Mouse (Mus musculus) heart, adult 2 months (tissue): Measurements from ENCODE around the gene 2310007B03Rik. TPM values are rescaled to one million over a fixed set of nuclear protein-coding genes. Genes with fewer than 3 reads are reported as not detected.

Source experiments
- DNase-seq, 2 experiments: peaks; one replicate each; pipeline ENCODE4 v3.0.0; 2021
- H3K27ac ChIP-seq: fragments of 200-600 bp; 2 replicates; pipeline ENCODE4 v1.8.1; 2022
- H3K27me3 ChIP-seq: fragments of 200-500 bp; 2 replicates; pipeline ENCODE4 v1.6.1; 2012; ENCODE audit warnings: mild to moderate bottlenecking, low read length, inconsistent platforms, mixed read lengths; ENCODE audit not compliant: control insufficient read depth, insufficient read depth
- H3K36me3 ChIP-seq: fragments of 200-500 bp; 2 replicates; pipeline ENCODE4 v1.6.1; 2012; ENCODE audit warnings: low read length, inconsistent platforms; ENCODE audit not compliant: control insufficient read depth, insufficient read depth
- H3K4me1 ChIP-seq: fragments of 200-500 bp; 2 replicates; pipeline ENCODE4 v1.6.1; 2011; ENCODE audit warnings: low read length; ENCODE audit not compliant: control insufficient read depth, insufficient read depth
- H3K4me3 ChIP-seq: fragments of 200-600 bp; 2 replicates; pipeline ENCODE4 v1.8.1; 2022
- H3K79me2 ChIP-seq: fragments of 200-500 bp; replicated peaks from 2 replicates; pipeline ENCODE4 v1.6.1; 2012; ENCODE audit warnings: mild to moderate bottlenecking, inconsistent platforms, low read length, moderate library complexity, mixed read lengths; ENCODE audit not compliant: control insufficient read depth, insufficient read depth
- H3K9ac ChIP-seq: fragments of 200-500 bp; 2 replicates; pipeline ENCODE4 v1.6.1; 2012; ENCODE audit warnings: low read depth, mild to moderate bottlenecking, control low read depth, inconsistent platforms, low read length, mixed read lengths
- CTCF ChIP-seq: fragments of 200-600 bp; IDR thresholded peaks from 2 replicates; pipeline ENCODE4 v1.8.1; 2022; ENCODE audit warnings: antibody characterized with exemption, mild to moderate bottlenecking, moderate library complexity
- EP300 ChIP-seq: fragments of 200-500 bp; IDR thresholded peaks from 2 replicates; pipeline ENCODE4 v1.6.1; 2011; ENCODE audit warnings: low read depth, low read length, control low read depth; ENCODE audit not compliant: insufficient read depth
- POLR2A ChIP-seq: fragments of 200-500 bp; IDR thresholded peaks from 2 replicates; pipeline ENCODE4 v1.6.1; 2011; ENCODE audit warnings: mild to moderate bottlenecking, low read depth, low read length, control low read depth; ENCODE audit not compliant: insufficient read depth
- WGBS: fragments of 180-500 bp; shearing (Covaris S2); methylation state at CpG from one replicate; pipeline ENCODE4 v1.1.7; 2018; 5-methylcytosine and 5-hydroxymethylcytosine counted together
- intact Hi-C: fragments of 180-260 bp; cut with DNase I; formaldehyde crosslinking; loops from one replicate; pipeline ENCODE4 v1.15.1; 2025
- polyA plus RNA-seq: library from polyadenylated mRNA; depleted of rRNA; stranded (reverse); fragments of >200 nt; gene quantifications from 2 replicates; pipeline ENCODE4 v1.2.3, GENCODE M21; 2012
- total RNA-seq, 2 experiments: library from RNA; stranded (reverse); gene quantifications; 2 replicates each; pipeline ENCODE4 v1.2.3; 2021

The 2310007B03Rik gene
- total and polyA plus RNA-seq, 3 experiments: 0.82 TPM; not detected in 2

DNA sequence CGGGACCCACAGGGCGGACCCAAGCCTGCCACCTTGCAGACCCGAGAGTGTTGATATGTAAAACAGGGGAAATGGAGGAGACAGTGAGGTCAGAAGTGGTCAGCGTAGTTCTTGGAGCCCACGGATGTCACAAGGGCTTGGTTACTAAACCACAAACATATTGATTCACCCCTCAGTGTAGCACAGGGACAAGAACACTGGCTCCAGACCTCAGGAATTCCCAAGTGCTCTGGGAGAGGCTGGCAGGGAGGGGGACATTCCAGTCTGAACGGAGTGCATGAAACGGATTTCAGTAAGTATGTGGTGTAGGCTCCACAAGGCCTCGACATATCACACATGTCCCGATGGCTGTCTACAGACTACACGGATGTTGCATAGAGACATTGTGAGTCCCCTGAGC is 1.2 kb upstream of the 2310007B03Rik start:
- H3K27ac ChIP-seq: no peak overlapping the region
- no peak overlapping the region for H3K4me3 ChIP-seq
- H3K79me2 ChIP-seq: no peaks in the 10 kb centered on the region
- 74% methylated on average over 10 of the region's 10 CpGs for WGBS
- no peaks in the 10 kb centered on the region for H3K27me3 ChIP-seq
- H3K9ac ChIP-seq: no peak overlapping the region
- intact Hi-C loops: no loop called here
- no peak for TF ChIP-seq POLR2A
- TF ChIP-seq EP300: no peak
- TF ChIP-seq CTCF: no peak
- no peak for DNase-seq
- no peaks in the 10 kb centered on the region for H3K36me3 ChIP-seq
- H3K4me1 ChIP-seq: no peaks in the 10 kb centered on the region

DNA sequence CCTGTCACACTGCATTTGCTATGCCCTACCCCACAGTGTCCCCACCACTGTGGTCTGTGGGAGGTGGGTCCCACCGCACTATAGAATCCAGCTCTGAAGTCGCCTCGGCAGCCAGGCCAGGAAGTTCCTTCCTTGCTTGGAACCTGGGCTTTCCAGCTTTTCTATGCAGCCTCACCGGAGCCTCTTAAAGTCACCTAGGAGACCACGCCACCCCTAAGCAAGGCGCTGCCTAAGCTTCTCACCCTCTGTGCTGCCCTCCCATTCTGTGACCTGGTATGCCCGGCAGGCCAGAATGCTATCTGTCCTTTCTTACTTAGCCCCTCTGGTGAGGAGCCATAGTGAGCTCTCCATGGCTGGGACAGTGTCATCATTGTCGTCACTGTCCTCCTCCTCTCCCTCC is 602 bp upstream of the 2310007B03Rik start:
- Histone ChIP-seq H3K4me3 (no peak overlapping the region), H3K36me3 (no peaks in the 10 kb centered on the region), H3K9ac (no peak overlapping the region), H3K27ac (no peak overlapping the region), H3K4me1 (no peaks in the 10 kb centered on the region), H3K79me2 (no peaks in the 10 kb centered on the region), H3K27me3 (no peaks in the 10 kb centered on the region)
- no peak for DNase-seq
- 77% methylated on average over 8 of the region's 8 CpGs for WGBS
- TF ChIP-seq POLR2A (no peak), CTCF (no peak)
- intact Hi-C loops: no loop called here

DNA sequence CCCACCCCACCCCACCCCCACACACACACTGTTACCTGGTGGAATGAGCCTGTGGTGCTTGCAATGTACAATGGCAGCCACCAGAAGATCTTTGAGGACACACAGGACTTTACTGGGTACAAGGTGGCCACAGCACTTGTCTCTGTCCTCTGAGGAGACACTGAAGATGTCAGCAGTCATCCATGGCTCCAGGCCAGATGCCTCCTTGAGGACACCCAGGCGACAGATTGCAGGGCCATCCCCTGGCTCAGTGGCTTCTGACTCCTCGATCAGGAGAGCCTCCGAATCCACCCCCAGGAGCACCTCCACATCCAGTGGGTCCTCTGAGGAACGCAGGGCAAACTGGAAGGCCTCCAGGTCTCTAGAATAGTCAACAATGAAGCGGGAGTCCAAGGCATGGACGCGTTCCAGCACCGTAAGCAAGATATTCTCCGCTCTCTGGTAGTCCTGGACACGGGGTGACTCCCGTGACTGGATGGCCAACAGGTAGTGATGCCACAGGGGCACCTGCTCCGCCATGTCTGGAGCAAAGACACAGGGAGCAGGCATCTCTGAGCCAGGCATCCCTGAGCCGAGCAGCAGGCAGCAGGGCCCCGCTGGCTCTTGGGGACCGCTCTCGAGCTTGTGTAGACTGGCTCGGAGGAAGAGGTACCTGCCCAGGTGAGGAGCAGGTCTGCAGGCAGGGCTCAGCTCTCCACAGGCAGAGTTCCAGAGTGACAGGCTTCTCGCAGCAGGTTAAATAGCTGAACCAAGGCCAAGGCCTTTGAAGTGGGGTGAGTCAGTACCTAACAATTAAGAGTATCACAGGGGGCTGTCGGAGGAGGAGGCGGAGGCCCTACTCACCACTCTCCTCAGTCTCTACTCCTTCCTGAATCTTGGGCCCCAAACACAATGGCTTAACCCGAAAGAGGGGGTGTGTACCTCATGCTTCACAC is 915 bp downstream of the 2310007B03Rik start:
- H3K4me1 ChIP-seq: no peaks in the 10 kb centered on the region
- no peak overlapping the region for H3K9ac ChIP-seq
- TF ChIP-seq CTCF (no peak), EP300 (no peak), POLR2A (no peak)
- no peaks in the 10 kb centered on the region for H3K36me3 ChIP-seq
- H3K79me2 ChIP-seq: no peaks in the 10 kb centered on the region
- no peak overlapping the region for H3K27ac ChIP-seq
- intact Hi-C loops: no loop called here
- no peak overlapping the region for H3K4me3 ChIP-seq
- DNase-seq: no peak
- 70% methylated on average over 21 of the region's 21 CpGs for WGBS
- H3K27me3 ChIP-seq: no peaks in the 10 kb centered on the region

DNA sequence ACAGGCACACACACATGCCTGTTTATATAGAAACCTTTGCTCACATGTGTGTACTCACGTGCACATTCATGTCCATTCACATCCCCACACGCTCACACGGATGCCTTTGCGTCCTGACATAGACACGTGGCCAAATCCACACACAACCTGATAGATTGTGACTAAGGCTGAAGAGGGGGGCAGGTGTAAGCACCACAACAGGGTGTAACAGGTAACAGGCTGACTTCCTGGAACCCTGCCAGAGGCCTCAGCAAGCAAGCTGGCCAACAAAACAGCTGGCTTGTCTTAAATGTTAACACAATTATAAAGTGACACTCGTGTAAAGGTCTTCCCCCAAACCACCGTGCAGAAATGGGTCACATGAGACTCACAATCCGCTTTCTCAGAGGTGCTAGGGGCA is 1.8 kb downstream of the 2310007B03Rik start:
- Histone ChIP-seq H3K27me3 (no peaks in the 10 kb centered on the region), H3K27ac (no peak overlapping the region), H3K4me3 (no peak overlapping the region), H3K36me3 (no peaks in the 10 kb centered on the region), H3K79me2 (no peaks in the 10 kb centered on the region), H3K4me1 (no peaks in the 10 kb centered on the region), H3K9ac (no peak overlapping the region)
- TF ChIP-seq POLR2A (no peak), EP300 (no peak)
- WGBS: 78% methylated on average over 8 of the region's 8 CpGs
- intact Hi-C loops: no loop called here
- no peak for DNase-seq

DNA sequence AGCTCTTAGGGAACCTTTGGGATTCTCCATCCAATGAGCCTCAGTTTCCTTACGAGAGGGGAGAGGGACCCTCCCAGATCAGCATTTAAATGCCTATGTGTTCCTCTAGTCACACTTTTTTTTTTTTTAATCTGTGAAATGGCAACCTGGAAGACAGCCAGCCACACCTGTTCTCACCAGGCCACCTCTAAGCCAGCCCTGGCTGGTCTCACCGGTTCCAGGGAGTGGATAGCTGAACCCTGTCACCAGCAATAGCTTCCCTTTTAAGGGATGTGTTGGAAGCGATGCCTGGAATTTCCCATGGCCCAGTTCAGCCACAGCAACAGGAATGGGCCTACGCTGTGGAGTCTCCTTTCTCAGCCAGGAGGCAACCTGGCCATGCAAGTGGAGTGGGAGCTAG is 3.2 kb downstream of the 2310007B03Rik start:
- no peaks in the 10 kb centered on the region for H3K36me3 ChIP-seq
- WGBS: 64% methylated on average over 4 of the region's 4 CpGs
- no peak overlapping the region for H3K9ac ChIP-seq
- intact Hi-C loops: no loop called here
- H3K27ac ChIP-seq: no peak overlapping the region
- H3K79me2 ChIP-seq: no peaks in the 10 kb centered on the region
- no peak for DNase-seq
- no peak overlapping the region for H3K4me3 ChIP-seq
- no peaks in the 10 kb centered on the region for H3K27me3 ChIP-seq
- H3K4me1 ChIP-seq: no peaks in the 10 kb centered on the region
- TF ChIP-seq EP300 (no peak), CTCF (no peak), POLR2A (no peak)

DNA sequence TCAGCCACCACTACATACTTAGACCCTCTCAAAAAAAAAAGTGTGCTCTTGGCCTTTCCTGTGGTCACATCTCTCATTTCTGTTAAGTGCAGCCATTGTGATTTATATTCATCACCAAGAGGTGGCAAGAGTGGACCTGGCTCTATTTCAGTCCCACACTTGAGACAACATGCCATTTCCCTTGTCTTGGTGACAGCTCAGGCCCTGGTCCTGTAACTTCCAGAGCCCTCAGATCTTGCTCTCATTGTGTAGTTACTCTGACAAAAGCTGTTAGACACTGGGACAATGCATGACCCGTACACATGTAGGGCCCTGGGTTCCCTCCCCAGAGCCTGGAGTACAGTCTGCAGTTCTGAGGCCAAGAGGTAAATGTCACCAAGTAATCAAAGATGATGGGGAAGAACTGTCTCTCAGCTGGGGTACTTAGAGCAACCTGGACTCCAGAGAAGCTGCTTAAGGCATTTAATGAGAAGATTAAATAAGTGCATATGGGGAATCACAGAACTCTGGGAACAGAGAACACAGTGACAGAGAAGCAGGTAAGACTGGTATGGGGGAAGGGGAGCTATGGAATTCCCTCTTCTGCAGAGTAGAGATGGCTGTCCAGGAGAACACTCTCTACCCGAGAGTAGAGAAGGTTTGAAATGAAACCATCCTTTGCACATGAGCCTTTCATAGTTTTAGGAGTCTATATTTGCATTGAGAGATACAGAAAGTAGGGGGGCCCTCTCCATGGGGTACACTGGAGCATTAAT is 9.7 kb downstream of the 2310007B03Rik start:
- Histone ChIP-seq H3K27me3 (no peaks in the 10 kb centered on the region), H3K36me3 (no peaks in the 10 kb centered on the region), H3K9ac (no peak overlapping the region), H3K27ac (no peak overlapping the region), H3K4me3 (no peak overlapping the region), H3K4me1 (no peaks in the 10 kb centered on the region), H3K79me2 (no peaks in the 10 kb centered on the region)
- WGBS: 46% methylated on average over 2 of the region's 2 CpGs
- intact Hi-C loops: no loop called here
- no peak for TF ChIP-seq EP300
- no peak for TF ChIP-seq POLR2A
- no peak for TF ChIP-seq CTCF
- no peak for DNase-seq
